Mouse (Mus musculus) C2C12 (cell line): ENCODE results near the gene Fignl1.

ENCODE experiments used
- CEBPB ChIP-seq: IDR thresholded peaks from one replicate; pipeline ENCODE4 v1.6.1; 2011; ENCODE audit warnings: low read depth, mild to moderate bottlenecking, control low read depth, moderate library complexity
- CTCF ChIP-seq: IDR thresholded peaks from one replicate; pipeline ENCODE4 v1.5.1; 2011; ENCODE audit not compliant: control insufficient read depth, insufficient read depth, insufficient read length
- FOSL1 ChIP-seq: IDR thresholded peaks from one replicate; pipeline ENCODE4 v1.8.0; 2011; ENCODE audit warnings: mild to moderate bottlenecking, low read length; ENCODE audit not compliant: poor library complexity, insufficient read depth, severe bottlenecking
- MAX ChIP-seq: IDR thresholded peaks from one replicate; pipeline ENCODE4 v1.6.1; 2011; ENCODE audit warnings: mild to moderate bottlenecking, control low read depth
- MYOD1 ChIP-seq: IDR thresholded peaks from one replicate; pipeline ENCODE4 v1.6.1; 2011; ENCODE audit warnings: low read depth; ENCODE audit not compliant: control insufficient read depth, insufficient read length
- USF1 ChIP-seq: IDR thresholded peaks from one replicate; pipeline ENCODE4 v1.6.1; 2011; ENCODE audit warnings: low read depth, mild to moderate bottlenecking, control low read depth, moderate library complexity

GRCm38 (mm10) chr11:11835361-11835760, 26.6 kb upstream of the Fignl1 start:
- TF ChIP-seq USF1 (no peak), CTCF (no peak), FOSL1 (no peak), MAX (no peak), CEBPB (no peak), MYOD1 (no peak)
